Mouse (Mus musculus) midbrain, embryonic 16.5 days (tissue): ENCODE results near the gene Vps37d. TPM values are rescaled to one million over a fixed set of nuclear protein-coding genes. Genes with fewer than 3 reads are reported as not detected.

Experiments used
- ATAC-seq: fragments of 200-750 bp; cut with Nextera tagmentation; 2 replicates; pipeline ENCODE4 v1.8.0; 2017; ENCODE audit warnings: moderate TSS enrichment
- H3K27ac ChIP-seq: fragments of 300-500 bp; sonication (generic); 2 replicates; pipeline ENCODE4 v1.5.1; 2014; ENCODE audit warnings: mild to moderate bottlenecking, low read length, mixed read lengths
- H3K27me3 ChIP-seq: fragments of 300-500 bp; sonication (generic); 2 replicates; pipeline ENCODE4 v1.6.1; 2014; ENCODE audit warnings: low read depth, low read length, mixed read lengths; ENCODE audit not compliant: control insufficient read depth, insufficient read depth
- H3K36me3 ChIP-seq: fragments of 300-500 bp; sonication (generic); 2 replicates; pipeline ENCODE4 v1.6.1; 2014; ENCODE audit warnings: mild to moderate bottlenecking, low read length, moderate library complexity, mixed read lengths; ENCODE audit not compliant: control insufficient read depth, insufficient read depth
- H3K4me1 ChIP-seq: fragments of 300-500 bp; sonication (generic); 2 replicates; pipeline ENCODE4 v1.6.1; 2014; ENCODE audit warnings: mild to moderate bottlenecking, low read length, mixed read lengths; ENCODE audit not compliant: control insufficient read depth, insufficient read depth
- H3K4me2 ChIP-seq: fragments of 300-500 bp; sonication (generic); 2 replicates; pipeline ENCODE4 v1.6.1; 2014; ENCODE audit warnings: mild to moderate bottlenecking, low read length, mixed read lengths
- H3K4me3 ChIP-seq: fragments of 300-500 bp; sonication (generic); 2 replicates; pipeline ENCODE4 v1.5.1; 2014; ENCODE audit warnings: low read depth, mild to moderate bottlenecking, low read length, moderate library complexity, mixed read lengths
- H3K9ac ChIP-seq: fragments of 300-500 bp; sonication (generic); 2 replicates; pipeline ENCODE4 v1.6.1; 2014; ENCODE audit warnings: low read depth, low read length, mixed read lengths
- H3K9me3 ChIP-seq: fragments of 300-500 bp; sonication (generic); replicated peaks from 2 replicates; pipeline ENCODE4 v1.6.1; 2014; ENCODE audit warnings: mild to moderate bottlenecking, low read length, mixed read lengths; ENCODE audit not compliant: control insufficient read depth, poor library complexity, severe bottlenecking
- WGBS: fragments of 180-500 bp; shearing (Covaris S2); extraction: QIAGEN DNeasy Blood & Tissue Kit; methylation state at CpG from one replicate; pipeline ENCODE4 v1.1.7; 2014; 5-methylcytosine and 5-hydroxymethylcytosine counted together
- polyA plus RNA-seq: library from polyadenylated mRNA; unstranded; fragments of >200 nt; fragmentation: Nextera tagmentation; extraction: Ambion mirVana; gene quantifications from 2 replicates; pipeline ENCODE4 v1.2.1, GENCODE M21; 2015

Vps37d gene
- polyA plus RNA-seq, 1 experiment from 2014 or later, result 33.6 TPM

DNA sequence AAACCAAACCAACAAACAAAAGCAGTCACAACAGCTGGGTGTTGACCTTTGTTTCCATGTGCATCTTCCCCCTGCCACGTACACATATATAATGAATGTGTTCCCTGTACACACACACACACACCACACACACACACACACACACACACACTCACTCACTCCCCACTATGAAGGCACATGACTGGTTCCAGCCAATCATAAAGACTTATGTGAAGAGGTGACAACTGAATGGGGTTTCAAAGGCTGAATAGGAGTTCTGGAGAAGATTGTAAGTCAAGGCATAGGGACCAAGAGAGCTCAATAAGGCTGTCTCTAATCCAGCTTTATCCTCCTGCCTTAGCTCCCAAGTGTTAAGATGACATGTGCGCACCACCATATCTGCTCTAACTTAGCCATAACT, 1.5 kb upstream of the Vps37d start:
- Histone ChIP-seq H3K4me3 (no peak overlapping the region), H3K4me2 (no peak overlapping the region), H3K27me3 (no peaks in the 10 kb centered on the region), H3K4me1 (peaks cover 6% of the 10 kb centered on the region), H3K9me3 (no peaks in the 10 kb centered on the region), H3K9ac (no peak overlapping the region), H3K27ac (no peak overlapping the region), H3K36me3 (no peaks in the 10 kb centered on the region)
- ATAC-seq, result no peak
- WGBS, result 95% methylated on average over 2 of the region's 2 CpGs

DNA sequence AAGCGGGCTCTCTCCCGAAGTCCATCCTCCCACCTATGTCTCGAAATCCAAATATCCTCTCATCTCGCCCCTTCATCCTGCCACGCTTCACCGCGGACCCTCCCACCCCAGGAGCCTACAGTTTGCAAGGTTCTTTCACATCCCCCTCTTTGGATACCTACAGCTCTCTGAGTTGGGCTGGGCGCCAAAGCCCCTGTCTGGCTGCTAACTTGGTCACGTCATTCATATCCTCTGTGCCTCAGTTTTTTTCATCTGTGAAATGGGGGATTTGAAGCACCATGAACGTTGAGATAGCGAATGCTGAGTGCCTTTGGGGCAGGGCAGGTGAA, 380 bp upstream of the Vps37d start:
- H3K4me1 ChIP-seq, result peaks cover 6% of the 10 kb centered on the region
- no peaks in the 10 kb centered on the region for H3K27me3 ChIP-seq
- no peaks in the 10 kb centered on the region; the same call in 1 of the 2 replicates for H3K36me3 ChIP-seq
- H3K4me3 ChIP-seq, result peak overlapping the region; percentile 97
- H3K9ac ChIP-seq, result peak overlapping the region; percentile 100
- H3K9me3 ChIP-seq, result no peaks in the 10 kb centered on the region
- peak overlapping the region; percentile 68 for H3K4me2 ChIP-seq
- H3K27ac ChIP-seq, result peak overlapping the region; percentile 95
- under 1% methylated on average over 11 of the region's 11 CpGs for WGBS
- peak; percentile 61; the same call in 1 of the 2 replicates for ATAC-seq

DNA sequence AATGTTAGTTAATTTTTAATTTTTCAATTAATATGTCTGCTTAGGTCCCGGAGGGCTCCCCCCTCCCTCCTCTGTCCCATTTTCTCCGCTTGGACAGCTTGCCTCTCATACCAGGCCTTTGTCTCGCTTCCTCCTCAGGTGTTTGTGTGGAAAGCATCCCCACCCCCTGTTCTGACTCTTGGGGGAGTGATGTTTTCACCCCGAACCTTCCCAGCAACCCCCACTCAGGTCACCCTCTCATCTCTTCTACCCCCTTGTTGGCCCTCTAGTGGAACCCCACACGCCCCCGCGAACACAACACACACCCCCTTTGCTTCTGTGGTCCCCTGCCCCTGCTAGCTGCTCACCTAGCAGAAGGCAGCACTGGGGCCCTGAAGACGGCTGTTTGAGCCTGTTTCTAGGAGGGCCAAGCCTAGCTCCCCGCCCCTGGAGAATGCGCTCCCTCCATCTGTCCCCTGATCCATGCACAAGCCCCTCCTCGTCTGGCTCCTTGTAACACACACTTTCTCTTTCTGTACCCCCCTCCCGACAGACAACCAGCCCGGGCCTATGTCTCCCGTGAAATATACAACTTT, 1.0 kb downstream of the Vps37d start:
- H3K9me3 ChIP-seq, result no peaks in the 10 kb centered on the region
- no peaks in the 10 kb centered on the region for H3K27me3 ChIP-seq
- H3K4me3 ChIP-seq, result peak overlapping the region; percentile 97
- ATAC-seq, result peak; percentile 57
- peak overlapping the region; percentile 95 for H3K27ac ChIP-seq
- peaks cover 6% of the 10 kb centered on the region for H3K4me1 ChIP-seq
- peaks cover 5% of the 10 kb centered on the region; the same call in 1 of the 2 replicates for H3K36me3 ChIP-seq
- H3K9ac ChIP-seq, result peak overlapping the region; percentile 100
- WGBS, result 16% methylated on average over 14 of the region's 14 CpGs
- peak overlapping the region; percentile 68 for H3K4me2 ChIP-seq

DNA sequence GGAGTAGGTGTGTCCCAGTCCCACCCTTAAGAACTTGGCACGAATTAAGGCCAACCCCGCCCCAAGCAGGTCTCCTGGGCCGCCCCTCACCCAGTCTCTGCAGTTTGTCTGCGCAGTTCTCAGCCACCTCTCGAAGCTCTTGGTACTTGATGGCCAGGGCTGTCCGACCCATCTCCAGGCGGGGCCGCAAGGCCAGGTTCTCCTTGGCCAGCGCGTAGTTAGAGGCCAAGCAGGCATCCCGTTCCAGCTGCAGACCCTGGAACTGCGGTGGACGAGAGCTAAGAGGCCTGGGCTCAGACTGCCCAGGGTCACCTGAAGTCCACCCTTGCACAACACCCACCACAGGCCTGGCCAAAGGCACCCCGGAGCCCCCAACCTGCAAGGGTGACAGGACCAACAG, 1.7 kb downstream of the Vps37d start:
- Histone ChIP-seq H3K9ac (peak overlapping the region; percentile 100), H3K27ac (peak overlapping the region; percentile 95), H3K36me3 (peaks cover 5% of the 10 kb centered on the region), H3K4me3 (peak overlapping the region; percentile 97), H3K27me3 (no peaks in the 10 kb centered on the region), H3K4me1 (peaks cover 6% of the 10 kb centered on the region), H3K9me3 (no peaks in the 10 kb centered on the region), H3K4me2 (peak overlapping the region; percentile 68)
- 89% methylated on average over 14 of the region's 14 CpGs for WGBS
- ATAC-seq, result no peak

DNA sequence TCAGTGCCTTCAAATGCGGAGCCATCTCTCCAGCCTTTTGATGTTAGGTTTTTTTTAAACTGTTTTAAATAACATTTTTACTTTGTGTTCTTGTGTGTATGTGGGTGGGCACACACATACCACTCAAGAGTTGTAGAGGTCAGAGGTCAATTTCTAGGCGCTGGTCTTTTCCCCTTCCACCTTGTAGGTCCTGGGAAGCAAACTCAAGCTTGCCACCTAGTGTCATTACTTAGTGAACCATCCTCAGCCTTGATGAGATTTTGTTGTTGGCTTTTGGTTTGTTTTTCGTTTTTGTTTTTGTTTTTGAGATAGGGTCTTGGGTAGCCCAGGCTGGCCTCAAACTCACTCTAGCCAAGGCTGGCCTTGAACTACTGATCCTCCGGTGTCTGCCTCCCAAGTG, 2.4 kb downstream of the Vps37d start:
- peaks cover 6% of the 10 kb centered on the region for H3K4me1 ChIP-seq
- no peak overlapping the region for H3K9ac ChIP-seq
- 69% methylated on average over 4 of the region's 4 CpGs for WGBS
- H3K4me2 ChIP-seq, result no peak overlapping the region
- no peak for ATAC-seq
- H3K36me3 ChIP-seq, result peaks cover 5% of the 10 kb centered on the region
- no peak overlapping the region for H3K27ac ChIP-seq
- no peak overlapping the region for H3K4me3 ChIP-seq
- H3K9me3 ChIP-seq, result no peaks in the 10 kb centered on the region
- H3K27me3 ChIP-seq, result no peaks in the 10 kb centered on the region

DNA sequence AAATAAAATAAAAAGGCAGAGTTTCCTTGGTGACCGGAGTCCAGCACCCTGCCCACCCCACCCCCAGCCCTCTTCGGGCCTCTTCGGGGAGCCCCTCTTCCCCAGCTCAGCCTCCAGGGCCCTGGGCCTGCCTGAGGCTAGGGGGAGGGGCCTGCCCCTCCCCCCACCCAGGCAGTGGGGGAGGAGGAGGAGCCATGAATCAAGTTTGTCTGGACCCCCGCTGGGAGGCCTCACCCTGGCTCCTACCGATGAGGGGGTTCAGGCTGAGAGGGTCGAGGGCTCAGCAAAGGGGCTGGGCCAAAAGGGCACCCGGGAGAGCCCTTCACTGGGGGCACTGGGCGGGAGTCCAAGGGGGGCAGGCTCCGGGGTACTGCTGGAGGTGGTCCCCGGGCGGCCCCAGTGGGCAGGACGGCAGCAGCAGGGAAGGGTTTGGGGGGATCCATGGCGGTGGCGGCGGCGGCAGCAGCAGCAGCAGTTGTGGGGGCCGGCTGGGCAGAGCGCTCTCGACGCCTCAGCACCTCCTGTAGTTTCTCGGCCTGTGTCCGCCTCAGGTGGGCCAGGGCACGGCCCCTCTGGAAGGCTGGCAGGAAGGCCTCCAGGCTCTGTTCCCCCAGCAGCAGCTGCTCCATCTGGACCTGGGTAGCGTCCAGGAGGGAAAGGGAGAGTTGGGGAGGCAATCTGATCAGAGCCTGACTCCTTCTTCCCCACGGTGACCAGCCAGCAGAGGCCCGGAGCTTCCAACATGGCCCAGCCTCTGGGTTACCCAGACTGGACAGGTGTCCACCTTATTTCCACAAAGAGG, 4.5 kb downstream of the Vps37d start:
- H3K9ac ChIP-seq, result no peak overlapping the region

DNA sequence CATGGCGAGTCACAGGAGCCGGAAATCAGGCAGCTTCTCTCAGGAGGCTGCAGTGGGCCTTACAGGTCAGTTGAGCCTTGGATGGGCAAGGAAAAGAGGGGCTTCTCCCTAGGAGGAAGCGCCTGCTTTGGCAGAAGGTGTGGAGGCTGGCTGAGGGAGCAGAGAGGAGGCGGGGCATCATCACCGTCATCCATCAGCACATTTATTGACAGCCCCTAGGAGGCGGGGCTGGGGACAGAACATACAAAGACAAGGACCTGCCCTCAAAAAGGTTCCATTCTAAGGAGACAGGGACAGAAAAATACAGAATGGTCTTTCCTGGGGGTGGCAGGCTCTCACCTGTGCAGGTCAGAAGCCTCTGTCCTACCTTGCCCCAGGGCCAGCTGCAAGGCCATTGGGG, 5.3 kb downstream of the Vps37d start:
- peaks cover 5% of the 10 kb centered on the region for H3K36me3 ChIP-seq
- 75% methylated on average over 6 of the region's 6 CpGs for WGBS
- no peak for ATAC-seq
- no peak overlapping the region for H3K27ac ChIP-seq
- no peak overlapping the region for H3K4me2 ChIP-seq
- no peak overlapping the region for H3K9ac ChIP-seq
- H3K27me3 ChIP-seq, result no peaks in the 10 kb centered on the region
- peaks cover 6% of the 10 kb centered on the region for H3K4me1 ChIP-seq
- no peaks in the 10 kb centered on the region for H3K9me3 ChIP-seq
- no peak overlapping the region for H3K4me3 ChIP-seq

More for the DNA sequence above, 4.5 kb downstream of the Vps37d start:
- H3K4me3 ChIP-seq, result no peak overlapping the region
- H3K9me3 ChIP-seq, result no peaks in the 10 kb centered on the region
- H3K27me3 ChIP-seq, result no peaks in the 10 kb centered on the region
- H3K36me3 ChIP-seq, result peaks cover 5% of the 10 kb centered on the region
- no peak for ATAC-seq
- H3K4me1 ChIP-seq, result peaks cover 6% of the 10 kb centered on the region
- no peak overlapping the region for H3K27ac ChIP-seq
- H3K4me2 ChIP-seq, result no peak overlapping the region
- WGBS, result 28% methylated on average over 25 of the region's 26 CpGs

DNA sequence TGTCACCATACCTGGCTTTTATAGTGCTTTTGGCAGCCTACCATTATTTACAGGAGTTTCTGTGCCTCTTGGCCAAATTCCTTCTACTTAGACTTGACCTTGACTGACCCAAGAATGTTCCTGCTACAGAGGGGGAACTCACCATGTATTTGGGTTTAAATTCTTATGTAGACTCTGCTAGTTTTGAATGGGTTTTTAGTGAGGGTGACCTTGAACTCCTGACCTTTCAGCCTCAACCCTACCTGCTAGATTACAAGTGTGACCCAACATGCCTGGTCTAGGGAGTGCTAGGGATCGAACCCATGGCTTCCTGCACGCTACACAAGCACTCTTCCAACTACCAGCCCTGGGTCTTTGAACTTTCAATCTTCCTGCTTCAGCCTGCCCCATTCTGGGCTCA, 6.0 kb downstream of the Vps37d start:
- H3K36me3 ChIP-seq, result peaks cover 5% of the 10 kb centered on the region
- no peak overlapping the region for H3K4me2 ChIP-seq
- no peak overlapping the region for H3K9ac ChIP-seq
- no peaks in the 10 kb centered on the region for H3K9me3 ChIP-seq
- H3K27ac ChIP-seq, result no peak overlapping the region
- WGBS, result 91% methylated on average over 2 of the region's 2 CpGs
- H3K4me1 ChIP-seq, result peaks cover 6% of the 10 kb centered on the region
- no peak for ATAC-seq
- H3K4me3 ChIP-seq, result no peak overlapping the region
- H3K27me3 ChIP-seq, result no peaks in the 10 kb centered on the region

DNA sequence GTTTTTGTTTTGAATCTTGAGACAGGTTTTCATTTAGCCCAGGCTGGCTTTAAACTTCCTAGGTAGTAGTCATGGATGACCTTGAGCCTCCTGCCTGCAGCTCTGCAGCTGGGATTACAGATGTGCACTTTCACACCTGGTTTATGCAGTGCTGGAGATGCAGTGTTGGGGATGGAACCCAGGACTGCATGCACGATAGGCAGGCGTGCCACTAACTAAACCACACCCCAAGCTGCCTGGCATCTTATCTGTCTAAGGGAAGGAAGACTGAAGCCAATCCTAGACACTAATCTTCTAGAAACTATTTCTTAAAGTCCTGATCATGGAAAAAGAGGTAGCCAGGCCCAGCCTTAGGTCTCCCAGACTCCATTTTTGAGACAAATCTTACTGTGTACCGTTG, 7.6 kb downstream of the Vps37d start:
- Histone ChIP-seq H3K4me3 (no peak overlapping the region), H3K27me3 (no peaks in the 10 kb centered on the region), H3K4me1 (peaks cover 7% of the 10 kb centered on the region), H3K9ac (no peak overlapping the region), H3K27ac (no peak overlapping the region), H3K9me3 (no peaks in the 10 kb centered on the region), H3K36me3 (peaks cover 11% of the 10 kb centered on the region), H3K4me2 (no peak overlapping the region)
- ATAC-seq, result no peak
- 93% methylated on average over 3 of the region's 3 CpGs for whole genome bisulfite sequencing
